Mouse (Mus musculus) forebrain, embryonic 14.5 days (tissue): ENCODE results near the gene Atp2a2. TPM values are rescaled to one million over a fixed set of nuclear protein-coding genes. Genes with fewer than 3 reads are reported as not detected.

Experiments used
- ATAC-seq: fragments of 200-750 bp; cut with Nextera tagmentation; 2 replicates; pipeline ENCODE4 v1.8.0; 2017; ENCODE audit warnings: mild to moderate bottlenecking, moderate library complexity
- DNase-seq: peaks from one replicate; pipeline ENCODE4 v3.0.0-alpha.2; 2015; ENCODE audit warnings: low spot score
- H3K27ac ChIP-seq: fragments of 300-500 bp; sonication (generic); 2 replicates; pipeline ENCODE4 v1.5.1; 2014; ENCODE audit warnings: low read depth, mild to moderate bottlenecking, control low read depth, low read length, moderate library complexity
- H3K27me3 ChIP-seq: fragments of 300-500 bp; sonication (generic); replicated peaks from 2 replicates; pipeline ENCODE4 v1.6.1; 2014; ENCODE audit warnings: low read length, control low read depth, mixed read lengths; ENCODE audit not compliant: control insufficient read depth, insufficient read depth
- H3K36me3 ChIP-seq: fragments of 300-500 bp; sonication (generic); 2 replicates; pipeline ENCODE4 v1.6.1; 2014; ENCODE audit warnings: low read length, control low read depth; ENCODE audit not compliant: control insufficient read depth, insufficient read depth
- H3K4me1 ChIP-seq: fragments of 300-500 bp; sonication (generic); 2 replicates; pipeline ENCODE4 v1.6.1; 2014; ENCODE audit warnings: antibody characterized with exemption, low read length, control low read depth; ENCODE audit not compliant: control insufficient read depth, insufficient read depth
- H3K4me2 ChIP-seq: fragments of 300-500 bp; sonication (generic); 2 replicates; pipeline ENCODE4 v1.6.1; 2014; ENCODE audit warnings: mild to moderate bottlenecking, control low read depth, low read length
- H3K4me3 ChIP-seq: fragments of 300-500 bp; sonication (generic); 2 replicates; pipeline ENCODE4 v1.5.1; 2014; ENCODE audit warnings: low read depth, low read length, control low read depth
- H3K9ac ChIP-seq: fragments of 300-500 bp; sonication (generic); 2 replicates; pipeline ENCODE4 v1.6.1; 2014; ENCODE audit warnings: mild to moderate bottlenecking, low read length, control low read depth, moderate library complexity
- H3K9me3 ChIP-seq: fragments of 300-500 bp; sonication (generic); replicated peaks from 2 replicates; pipeline ENCODE4 v1.6.1; 2016; ENCODE audit warnings: low read length, control low read depth, mixed read lengths; ENCODE audit not compliant: control insufficient read depth
- WGBS: fragments of 180-500 bp; shearing (Covaris S2); extraction: QIAGEN DNeasy Blood & Tissue Kit; methylation state at CpG from one replicate; pipeline ENCODE4 v1.1.7; 2014; 5-methylcytosine and 5-hydroxymethylcytosine counted together
- polyA plus RNA-seq: library from polyadenylated mRNA; unstranded; fragments of >200 nt; fragmentation: Nextera tagmentation; extraction: Ambion mirVana; gene quantifications from 2 replicates; pipeline ENCODE4 v1.2.1, GENCODE M21; 2014

Gene Atp2a2
- polyA plus RNA-seq, 1 experiment from 2014 or later, result 35.1 TPM

GRCm38 (mm10) chr5:122524854-122525237 lies 22.8 kb upstream of the Atp2a2 start:
- WGBS, result 90% methylated on average over 4 of the region's 4 CpGs
- no peak for ATAC-seq

GRCm38 (mm10) chr5:122524244-122524643 lies 22.2 kb upstream of the Atp2a2 start:
- no peak overlapping the region for H3K4me2 ChIP-seq
- H3K9ac ChIP-seq, result no peak overlapping the region
- no peak overlapping the region for H3K4me3 ChIP-seq
- H3K27ac ChIP-seq, result no peak overlapping the region
- ATAC-seq, result no peak
- DNase-seq, result no peak
- H3K36me3 ChIP-seq, result no peaks in the 10 kb centered on the region
- no peaks in the 10 kb centered on the region for H3K27me3 ChIP-seq
- WGBS, result 56% methylated on average over 3 of the region's 3 CpGs
- H3K9me3 ChIP-seq, result no peaks in the 10 kb centered on the region
- H3K4me1 ChIP-seq, result no peaks in the 10 kb centered on the region

More at GRCm38 (mm10) chr5:122524854-122525237, 22.8 kb upstream of the Atp2a2 start:
- Histone ChIP-seq H3K36me3 (no peaks in the 10 kb centered on the region), H3K9ac (no peak overlapping the region), H3K27ac (no peak overlapping the region), H3K4me2 (no peak overlapping the region), H3K4me3 (no peak overlapping the region), H3K27me3 (no peaks in the 10 kb centered on the region), H3K9me3 (no peaks in the 10 kb centered on the region), H3K4me1 (no peaks in the 10 kb centered on the region)
- DNase-seq, result no peak

- WGBS, result 51% methylated on average over 3 of the region's 3 CpGs
- H3K36me3 ChIP-seq, result no peaks in the 10 kb centered on the region
- DNase-seq, result no peak
- H3K4me1 ChIP-seq, result no peaks in the 10 kb centered on the region
- H3K4me3 ChIP-seq, result no peak overlapping the region
- no peak for ATAC-seq
- no peaks in the 10 kb centered on the region for H3K9me3 ChIP-seq
- no peak overlapping the region for H3K27ac ChIP-seq
- H3K27me3 ChIP-seq, result no peaks in the 10 kb centered on the region
- H3K9ac ChIP-seq, result no peak overlapping the region
- no peak overlapping the region for H3K4me2 ChIP-seq
Measured at GRCm38 (mm10) chr5:122521130-122521473, 19.1 kb upstream of the Atp2a2 start.

GRCm38 (mm10) chr5:122520254-122521129 lies 18.5 kb upstream of the Atp2a2 start:
- H3K27ac ChIP-seq, result no peak overlapping the region
- no peak overlapping the region for H3K4me3 ChIP-seq
- H3K4me1 ChIP-seq, result no peaks in the 10 kb centered on the region
- H3K9me3 ChIP-seq, result no peaks in the 10 kb centered on the region
- no peaks in the 10 kb centered on the region for H3K27me3 ChIP-seq
- no peak overlapping the region for H3K4me2 ChIP-seq
- DNase-seq, result no peak
- 78% methylated on average over 23 of the region's 23 CpGs for WGBS
- no peaks in the 10 kb centered on the region for H3K36me3 ChIP-seq
- no peak overlapping the region for H3K9ac ChIP-seq
- no peak for ATAC-seq

GRCm38 (mm10) chr5:122519043-122519660 lies 17.1 kb upstream of the Atp2a2 start:
- H3K27ac ChIP-seq, result no peak overlapping the region
- peaks cover 3% of the 10 kb centered on the region; the same call in 1 of the 2 replicates for H3K4me1 ChIP-seq
- no peaks in the 10 kb centered on the region for H3K9me3 ChIP-seq
- no peak overlapping the region for H3K4me2 ChIP-seq
- no peaks in the 10 kb centered on the region for H3K36me3 ChIP-seq
- DNase-seq (no peak), ATAC-seq (no peak)
- H3K27me3 ChIP-seq, result no peaks in the 10 kb centered on the region
- 67% methylated on average over 7 of the region's 7 CpGs for WGBS
- no peak overlapping the region for H3K4me3 ChIP-seq
- H3K9ac ChIP-seq, result no peak overlapping the region

GRCm38 (mm10) chr5:122518247-122518646 lies 16.2 kb upstream of the Atp2a2 start:
- Histone ChIP-seq H3K9me3 (no peaks in the 10 kb centered on the region), H3K9ac (no peak overlapping the region), H3K27ac (no peak overlapping the region), H3K36me3 (no peaks in the 10 kb centered on the region), H3K4me3 (no peak overlapping the region), H3K4me1 (peaks cover 8% of the 10 kb centered on the region; the same call in 1 of the 2 replicates), H3K27me3 (no peaks in the 10 kb centered on the region), H3K4me2 (no peak overlapping the region)
- WGBS, result 39% methylated on average over 8 of the region's 8 CpGs
- ATAC-seq (no peak), DNase-seq (no peak)

GRCm38 (mm10) chr5:122516901-122517300 lies 14.9 kb upstream of the Atp2a2 start:
- WGBS, result 93% methylated on average over 5 of the region's 5 CpGs
- Histone ChIP-seq H3K9me3 (no peaks in the 10 kb centered on the region), H3K36me3 (no peaks in the 10 kb centered on the region), H3K4me3 (no peak overlapping the region), H3K27ac (no peak overlapping the region), H3K27me3 (no peaks in the 10 kb centered on the region), H3K4me2 (no peak overlapping the region), H3K4me1 (peaks cover 8% of the 10 kb centered on the region; the same call in 1 of the 2 replicates), H3K9ac (no peak overlapping the region)
- ATAC-seq, result no peak
- DNase-seq, result no peak

GRCm38 (mm10) chr5:122516029-122516730 lies 14.2 kb upstream of the Atp2a2 start:
- Histone ChIP-seq H3K9ac (no peak overlapping the region), H3K4me3 (no peak overlapping the region), H3K9me3 (no peaks in the 10 kb centered on the region), H3K36me3 (no peaks in the 10 kb centered on the region), H3K27me3 (no peaks in the 10 kb centered on the region), H3K27ac (no peak overlapping the region), H3K4me2 (no peak overlapping the region), H3K4me1 (peaks cover 8% of the 10 kb centered on the region; the same call in 1 of the 2 replicates)
- WGBS, result 83% methylated on average over 11 of the region's 11 CpGs
- DNase-seq (no peak), ATAC-seq (no peak)
